ENCODE assay signal across 30 mouse cellular contexts in genomic region chr6:3463026-3463425, GRCm38 (mm10). TPM values are rescaled to one million over a fixed set of nuclear protein-coding genes. Genes with fewer than 3 reads are reported as not detected.
DNase-seq lines count a peak whose midpoint lies in the region; ATAC-seq lines count a peak whose summit lies in the region.
"Had no signal": no experiment of that assay in that cellular context is flagged by ENCODE, and none has a peak within 500 bp of the region (broad histone marks: within the 10 kb centered on the region; RNA-seq: fewer than 3 reads in every experiment).

No protein-coding gene starts in this region.

- no peaks in the 10 kb centered on the region for H3K27me3 ChIP-seq in forebrain, embryonic 15.5 days
- no peaks in the 10 kb centered on the region for H3K27me3 ChIP-seq in heart, embryonic 11.5 days (ENCODE audit: control insufficient read depth, insufficient read depth, low read length)
- H3K27me3 ChIP-seq: embryonic facial prominence, embryonic 12.5 days; hindbrain, embryonic 13.5 days; limb, embryonic 15.5 days; midbrain, embryonic 15.5 days; neural tube, embryonic 12.5 days had no signal

- H3K9me3 ChIP-seq in forebrain, embryonic 15.5 days: no peaks in the 10 kb centered on the region
- no peaks in the 10 kb centered on the region for H3K9me3 ChIP-seq in heart, embryonic 11.5 days (replicated peaks; ENCODE audit: control insufficient read depth, low read length)
- H3K9me3 ChIP-seq: embryonic facial prominence, embryonic 12.5 days; heart, embryonic 10.5 days; hindbrain, embryonic 13.5 days; limb, embryonic 10.5 days; limb, embryonic 15.5 days; midbrain, embryonic 15.5 days; neural tube, embryonic 12.5 days had no signal

- no peaks in the 10 kb centered on the region for H3K4me1 ChIP-seq in forebrain, embryonic 15.5 days
- no peaks in the 10 kb centered on the region for H3K4me1 ChIP-seq in heart, embryonic 11.5 days (ENCODE audit: control insufficient read depth, insufficient read depth, low read length)
- H3K4me1 ChIP-seq: embryonic facial prominence, embryonic 12.5 days; heart, embryonic 10.5 days; limb, embryonic 15.5 days; midbrain, embryonic 15.5 days; neural tube, embryonic 12.5 days had no signal

- no peak overlapping the region for H3K4me2 ChIP-seq in forebrain, embryonic 15.5 days (replicated peaks)
- H3K4me2 ChIP-seq in heart, embryonic 11.5 days: no peak overlapping the region
- H3K4me2 ChIP-seq: embryonic facial prominence, embryonic 12.5 days; hindbrain, embryonic 13.5 days; limb, embryonic 15.5 days; midbrain, embryonic 15.5 days; neural tube, embryonic 12.5 days had no signal

- no peaks in the 10 kb centered on the region for H3K36me3 ChIP-seq in forebrain, embryonic 15.5 days
- no peaks in the 10 kb centered on the region for H3K36me3 ChIP-seq in heart, embryonic 11.5 days (ENCODE audit: control insufficient read depth, insufficient read depth, low read length)
- H3K36me3 ChIP-seq: embryonic facial prominence, embryonic 12.5 days; heart, embryonic 10.5 days; hindbrain, embryonic 13.5 days; limb, embryonic 10.5 days; limb, embryonic 15.5 days; midbrain, embryonic 15.5 days; neural tube, embryonic 12.5 days had no signal

- no peak overlapping the region for H3K27ac ChIP-seq in forebrain, embryonic 15.5 days (replicated peaks)
- H3K27ac ChIP-seq in heart, embryonic 11.5 days (ENCODE audit: low read depth, low read length): no peak overlapping the region
- H3K27ac ChIP-seq: embryonic facial prominence, embryonic 12.5 days; heart, embryonic 10.5 days; hindbrain, embryonic 13.5 days; limb, embryonic 10.5 days; limb, embryonic 15.5 days; midbrain, embryonic 15.5 days; neural tube, embryonic 12.5 days had no signal

- ATAC-seq in common myeloid progenitor, adult 5-6 weeks (replicated peaks; ENCODE audit: low read depth, poor library complexity, severe bottlenecking): 0 out of 2 replicates have a peak, but pooled peaks have one; percentile 18
- peak; percentile 55 for ATAC-seq in neutrophil, adult 5-6 weeks (ENCODE audit: extremely low read depth, insufficient number of reproducible peaks, low FRiP score, poor library complexity, severe bottlenecking)
- ATAC-seq in forebrain, embryonic 15.5 days (replicated peaks): no peak
- no peak for ATAC-seq in heart, embryonic 11.5 days (replicated peaks; ENCODE audit: insufficient number of reproducible peaks, low FRiP score, low TSS enrichment)
- ATAC-seq: intestine, embryonic 16.5 days; lung, postnatal 0 days; midbrain, embryonic 15.5 days; Patski had no signal

- DNase-seq in spleen, postnatal 36 days (ENCODE audit: low spot score in 2 of 2): peak; percentile 9 to 20
- no peak for DNase-seq in spleen, adult 12 weeks (ENCODE audit: low spot score)
- DNase-seq: adrenal gland, postnatal 10 days; cerebellum, adult 11 months; cerebellum, adult 9-10 months; cerebellum, postnatal 36 days; gastrocnemius, postnatal 14 days; heart, adult 11 months; heart, postnatal 36 days; kidney, adult 9 months; kidney, postnatal 10 days; layer of hippocampus, postnatal 36 days; lung, postnatal 4 days; thymus, postnatal 4 days had no signal

- H3K9ac ChIP-seq in forebrain, embryonic 15.5 days (replicated peaks): no peak overlapping the region
- H3K9ac ChIP-seq in heart, embryonic 11.5 days (ENCODE audit: low read depth, low read length): no peak overlapping the region
- H3K9ac ChIP-seq: embryonic facial prominence, embryonic 12.5 days; hindbrain, embryonic 13.5 days; limb, embryonic 15.5 days; midbrain, embryonic 15.5 days; neural tube, embryonic 12.5 days had no signal

- H3K4me3 ChIP-seq in forebrain, embryonic 15.5 days: no peak overlapping the region
- H3K4me3 ChIP-seq in heart, embryonic 11.5 days (ENCODE audit: low read depth, low read length): no peak overlapping the region
- H3K4me3 ChIP-seq: embryonic facial prominence, embryonic 12.5 days; heart, embryonic 10.5 days; hindbrain, embryonic 13.5 days; limb, embryonic 10.5 days; limb, embryonic 15.5 days; midbrain, embryonic 15.5 days; myocyte; neural tube, embryonic 12.5 days had no signal

- WGBS in forebrain, embryonic 15.5 days: 83% methylated on average over 6 of the region's 6 CpGs
- WGBS in heart, embryonic 11.5 days (ENCODE audit: insufficient replicate concordance): 73% methylated on average over 6 of the region's 6 CpGs

RNA-seq across cellular contexts. Expression of gene Hepacam2, which starts 35.1 kb away (rescaled TPM):
- not detected in 2 replicates for total RNA-seq in common myeloid progenitor, adult 5-6 weeks (2017)
- 11.3 and 13.6 TPM in 2 replicates for total RNA-seq in neutrophil, adult 5-6 weeks (2017)
- 0.49 and 0.83 TPM in 2 replicates for polyA plus RNA-seq in forebrain, embryonic 15.5 days (2015; fragmentation: Nextera tagmentation; extraction: Ambion mirVana)
- 0.09 and 0.18 TPM in 2 replicates for polyA plus RNA-seq in heart, embryonic 11.5 days (2014; fragmentation: Nextera tagmentation; extraction: Ambion mirVana)
- total RNA-seq: gastrocnemius, postnatal 14 days; MEL had no signal
- polyA plus RNA-seq: myocyte had no signal

RNA-seq across cellular contexts. Expression of gene Vps50, which starts 35.2 kb away (rescaled TPM):
- 30.4 and 52.3 TPM in 2 replicates for total RNA-seq in common myeloid progenitor, adult 5-6 weeks (2017)
- 16.2 and 19.4 TPM in 2 replicates for total RNA-seq in neutrophil, adult 5-6 weeks (2017)
- polyA plus RNA-seq in forebrain, embryonic 15.5 days (2015; fragmentation: Nextera tagmentation; extraction: Ambion mirVana): 49.3 and 52.6 TPM in 2 replicates
- 21.2 and 25.1 TPM in 2 replicates for polyA plus RNA-seq in heart, embryonic 11.5 days (2014; fragmentation: Nextera tagmentation; extraction: Ambion mirVana)

Comparison
In these comparisons a context has a peak if more than half of its experiments do, and no peak if none do; other contexts are left out.
1. ATAC-seq: peak in common myeloid progenitor, adult 5-6 weeks (single experiment) and neutrophil, adult 5-6 weeks (single experiment); none in forebrain, embryonic 15.5 days (single experiment) and heart, embryonic 11.5 days (single experiment).
2. RNA of gene Hepacam2, which starts 35.1 kb away (total RNA-seq): 11.3 to 13.6 TPM in neutrophil, adult 5-6 weeks; not detected in common myeloid progenitor, adult 5-6 weeks; every median in the first group is over 10 times any median in the second.